ENCODE assay signal across 8 mouse cellular contexts in genomic region chr8:70608749-70609367, GRCm38 (mm10). TPM values are rescaled to one million over a fixed set of nuclear protein-coding genes. Genes with fewer than 3 reads are reported as not detected.
DNase-seq lines count a peak whose midpoint lies in the region; ATAC-seq and TF ChIP-seq lines count a peak whose summit lies in the region.

Ssbp4 (minus strand) TSS chr8:70608872.

- peak within 1 kb of the TSS; percentile 88 for H3K4me3 ChIP-seq in kidney, embryonic 15.5 days (replicated peaks)
- H3K4me3 ChIP-seq in forebrain, postnatal 0 days (ENCODE audit: low read depth, low read length) = peak within 1 kb of the TSS; percentile 72
- H3K4me3 ChIP-seq in hindbrain, embryonic 15.5 days = peak within 1 kb of the TSS; percentile 84
- H3K4me3 ChIP-seq in liver, postnatal 0 days (ENCODE audit: low read depth, low read length) = peak within 1 kb of the TSS; percentile 74

- no peaks in the 10 kb centered on the region for H3K9me3 ChIP-seq in kidney, embryonic 15.5 days (replicated peaks)
- no peaks in the 10 kb centered on the region for H3K9me3 ChIP-seq in forebrain, postnatal 0 days (ENCODE audit: low read length)
- H3K9me3 ChIP-seq in hindbrain, embryonic 15.5 days = no peaks in the 10 kb centered on the region
- H3K9me3 ChIP-seq in liver, postnatal 0 days (ENCODE audit: low read length) = no peaks in the 10 kb centered on the region

- no peaks in the 10 kb centered on the region for H3K27me3 ChIP-seq in kidney, embryonic 15.5 days
- H3K27me3 ChIP-seq in forebrain, postnatal 0 days (ENCODE audit: insufficient read depth, low read length) = peaks cover 14% of the 10 kb centered on the region; the same call in 1 of the 2 replicates
- no peaks in the 10 kb centered on the region for H3K27me3 ChIP-seq in hindbrain, embryonic 15.5 days
- peaks cover 6% of the 10 kb centered on the region; the same call in 1 of the 2 replicates for H3K27me3 ChIP-seq in liver, postnatal 0 days (ENCODE audit: insufficient read depth, low read length)

- peaks cover 79% of the 10 kb centered on the region for H3K4me1 ChIP-seq in kidney, embryonic 15.5 days
- H3K4me1 ChIP-seq in forebrain, postnatal 0 days (ENCODE audit: insufficient read depth) = peaks cover 26% of the 10 kb centered on the region
- peaks cover 66% of the 10 kb centered on the region for H3K4me1 ChIP-seq in hindbrain, embryonic 15.5 days (replicated peaks)
- H3K4me1 ChIP-seq in liver, postnatal 0 days (ENCODE audit: insufficient read depth) = peaks cover 44% of the 10 kb centered on the region

- peak within 1 kb of the TSS; percentile 94 for H3K9ac ChIP-seq in kidney, embryonic 15.5 days
- H3K9ac ChIP-seq in forebrain, postnatal 0 days = peak within 1 kb of the TSS; percentile 91
- peak within 1 kb of the TSS; percentile 83 for H3K9ac ChIP-seq in hindbrain, embryonic 15.5 days
- H3K9ac ChIP-seq in liver, postnatal 0 days (replicated peaks) = peak within 1 kb of the TSS; percentile 83

- TF ChIP-seq CTCF in forebrain, postnatal 0 days (IDR thresholded peaks at IDR 0.05; ENCODE audit: low read depth) = no peak
- TF ChIP-seq CTCF in liver, postnatal 0 days (IDR thresholded peaks at IDR 0.05; ENCODE audit: low read depth) = no peak

- WGBS in kidney, embryonic 15.5 days = 5% methylated on average over 26 of the region's 26 CpGs
- 9% methylated on average over 26 of the region's 26 CpGs for WGBS in forebrain, postnatal 0 days
- 6% methylated on average over 26 of the region's 26 CpGs for WGBS in hindbrain, embryonic 15.5 days
- WGBS in liver, postnatal 0 days (ENCODE audit: insufficient replicate concordance) = 3% methylated on average over 26 of the region's 26 CpGs

- H3K36me3 ChIP-seq in kidney, embryonic 15.5 days = no peaks in the 10 kb centered on the region
- H3K36me3 ChIP-seq in forebrain, postnatal 0 days (ENCODE audit: insufficient read depth) = no peaks in the 10 kb centered on the region
- H3K36me3 ChIP-seq in hindbrain, embryonic 15.5 days = no peaks in the 10 kb centered on the region
- no peaks in the 10 kb centered on the region for H3K36me3 ChIP-seq in liver, postnatal 0 days (replicated peaks; ENCODE audit: insufficient read depth, low read length)

- peak within 1 kb of the TSS; percentile 100 for H3K27ac ChIP-seq in kidney, embryonic 15.5 days
- peak within 1 kb of the TSS; percentile 74 for H3K27ac ChIP-seq in forebrain, postnatal 0 days (ENCODE audit: low read depth, low read length)
- peak within 1 kb of the TSS; percentile 83 for H3K27ac ChIP-seq in hindbrain, embryonic 15.5 days (replicated peaks)
- H3K27ac ChIP-seq in liver, postnatal 0 days (ENCODE audit: low read depth) = peak within 1 kb of the TSS; percentile 96

- ATAC-seq in kidney, embryonic 15.5 days (replicated peaks; ENCODE audit: low FRiP score) = peak; percentile 0; the same call in 1 of the 2 replicates
- ATAC-seq in forebrain, postnatal 0 days = peak; percentile 9
- ATAC-seq in hindbrain, embryonic 15.5 days (ENCODE audit: low FRiP score, low read depth) = peak; percentile 9
- ATAC-seq in liver, postnatal 0 days = no peak

- DNase-seq in kidney, postnatal 4 days = no peak
- DNase-seq in adrenal gland, adult 2 months = no peak
- DNase-seq in forebrain, postnatal 0 days = no peak
- DNase-seq in liver, postnatal 0 days = no peak
- DNase-seq in urinary bladder, postnatal 14 days (ENCODE audit: low spot score) = no peak
- DNase-seq in thymus, postnatal 36 days = no peak

- peak within 1 kb of the TSS; percentile 97 for H3K4me2 ChIP-seq in kidney, embryonic 15.5 days
- H3K4me2 ChIP-seq in forebrain, postnatal 0 days (ENCODE audit: low read depth) = peak within 1 kb of the TSS; percentile 89
- H3K4me2 ChIP-seq in hindbrain, embryonic 15.5 days = peak within 1 kb of the TSS; percentile 83
- H3K4me2 ChIP-seq in liver, postnatal 0 days (ENCODE audit: low read depth, low read length) = peak within 1 kb of the TSS; percentile 88

- TF ChIP-seq EP300 in liver, postnatal 0 days (IDR thresholded peaks at IDR 0.05; ENCODE audit: low read depth) = no peak

RNA-seq across cellular contexts. Expression of gene Ssbp4, which starts in this region (rescaled TPM):
- polyA plus RNA-seq in kidney, embryonic 15.5 days (2015; fragmentation: Nextera tagmentation; extraction: Ambion mirVana) = 135 and 145 TPM in 2 replicates
- total RNA-seq in adrenal gland, adult 2 months (2021) = 100 to 1,000 TPM in 1 of 2 experiments, 10 to 100 TPM in 1; 76.2 to 110 TPM
- 476 and 593 TPM in 2 replicates for polyA plus RNA-seq in adrenal gland, adult 2 months (2012; rRNA removed)
- 197 and 249 TPM in 2 replicates for total RNA-seq in forebrain, postnatal 0 days (2014; rRNA removed)
- polyA plus RNA-seq in forebrain, postnatal 0 days (2015; fragmentation: Nextera tagmentation; extraction: Ambion mirVana) = 204 and 221 TPM in 2 replicates
- polyA plus RNA-seq in hindbrain, embryonic 15.5 days (2015; fragmentation: Nextera tagmentation; extraction: Ambion mirVana) = 150 and 172 TPM in 2 replicates
- polyA plus RNA-seq in liver, postnatal 0 days (2015; fragmentation: Nextera tagmentation; extraction: Ambion mirVana) = 32.5 and 35.4 TPM in 2 replicates
